Mouse (Mus musculus) limb, embryonic 15.5 days (tissue): ENCODE measurements around the gene Dvl2. TPM values are rescaled to one million over a fixed set of nuclear protein-coding genes. Genes with fewer than 3 reads are reported as not detected.

Source experiments
- ATAC-seq: fragments of 200-750 bp; cut with Nextera tagmentation; 2 replicates; pipeline ENCODE4 v1.8.0; 2017; ENCODE audit warnings: low read depth, moderate TSS enrichment; ENCODE audit not compliant: insufficient number of reproducible peaks, low FRiP score, low TSS enrichment
- H3K27ac ChIP-seq: fragments of 300-500 bp; sonication (generic); 2 replicates; pipeline ENCODE4 v1.5.1; 2015; ENCODE audit warnings: moderate library complexity, mild to moderate bottlenecking, inconsistent platforms
- H3K27me3 ChIP-seq: fragments of 300-500 bp; sonication (generic); 2 replicates; pipeline ENCODE4 v1.6.1; 2015; ENCODE audit warnings: inconsistent platforms
- H3K36me3 ChIP-seq: fragments of 300-500 bp; sonication (generic); 2 replicates; pipeline ENCODE4 v1.6.1; 2015; ENCODE audit warnings: inconsistent platforms
- H3K4me1 ChIP-seq: fragments of 300-500 bp; sonication (generic); 2 replicates; pipeline ENCODE4 v1.6.1; 2015; ENCODE audit warnings: inconsistent platforms
- H3K4me2 ChIP-seq: fragments of 300-500 bp; sonication (generic); 2 replicates; pipeline ENCODE4 v1.6.1; 2015; ENCODE audit warnings: mild to moderate bottlenecking, inconsistent platforms
- H3K4me3 ChIP-seq: fragments of 300-500 bp; sonication (generic); 2 replicates; pipeline ENCODE4 v1.5.1; 2015; ENCODE audit warnings: mild to moderate bottlenecking, inconsistent platforms
- H3K9ac ChIP-seq: fragments of 300-500 bp; sonication (generic); 2 replicates; pipeline ENCODE4 v1.6.1; 2015; ENCODE audit warnings: inconsistent platforms
- H3K9me3 ChIP-seq: fragments of 300-500 bp; sonication (generic); 2 replicates; pipeline ENCODE4 v1.6.1; 2016; ENCODE audit warnings: inconsistent platforms
- WGBS: fragments of 180-500 bp; shearing (Covaris S2); methylation state at CpG from one replicate; pipeline ENCODE4 v1.1.7; 2015; 5-methylcytosine and 5-hydroxymethylcytosine counted together
- polyA plus RNA-seq: library from polyadenylated mRNA; unstranded; fragments of >200 nt; fragmentation: Nextera tagmentation; extraction: Ambion mirVana; gene quantifications from 2 replicates; pipeline ENCODE4 v1.2.1, GENCODE M21; 2015

The Dvl2 gene
- polyA plus RNA-seq, 1 experiment from 2014 or later: 43.1 TPM

DNA sequence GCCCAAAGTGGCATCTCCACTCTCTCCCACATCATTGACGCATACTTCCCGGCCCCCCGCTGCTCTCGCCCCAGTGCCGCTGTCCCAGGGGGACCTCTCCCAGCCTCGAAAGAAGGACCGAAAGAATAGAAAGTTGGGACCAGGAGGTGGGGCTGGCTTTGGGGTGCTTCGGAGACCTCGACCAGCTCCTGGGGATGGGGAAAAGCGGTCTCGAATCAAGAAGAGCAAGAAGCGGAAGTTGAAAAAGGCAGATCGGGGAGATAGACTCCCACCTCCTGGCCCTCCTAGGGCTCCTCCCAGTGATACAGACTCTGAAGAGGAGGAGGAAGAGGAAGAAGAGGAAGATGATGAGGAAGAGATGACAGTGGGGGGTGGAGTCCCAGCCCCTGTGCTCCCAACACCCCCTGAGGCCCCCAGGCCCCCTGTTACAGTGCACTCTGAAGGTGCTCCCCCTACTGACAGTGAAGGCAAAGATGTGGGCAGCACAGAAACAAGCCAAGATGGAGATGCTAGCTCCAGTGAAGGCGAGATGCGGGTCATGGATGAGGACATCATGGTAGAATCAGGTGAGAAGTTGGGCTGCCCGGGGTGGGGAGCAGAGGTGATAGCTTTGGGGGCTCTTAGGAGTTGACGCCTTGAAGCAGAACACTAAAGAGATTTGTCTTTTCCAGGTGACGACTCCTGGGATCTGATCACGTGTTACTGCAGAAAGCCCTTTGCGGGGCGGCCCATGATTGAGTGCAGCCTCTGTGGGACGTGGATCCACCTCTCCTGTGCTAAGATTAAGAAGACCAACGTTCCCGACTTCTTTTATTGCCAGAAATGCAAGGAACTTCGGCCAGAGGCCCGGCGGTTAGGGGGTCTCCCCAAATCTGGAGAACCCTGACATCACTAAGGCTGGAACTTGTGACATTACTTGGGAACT is 1.6 kb upstream of the Dvl2 start:
- no peak for ATAC-seq
- Histone ChIP-seq H3K4me1 (peaks cover 54% of the 10 kb centered on the region), H3K4me3 (no peak overlapping the region), H3K27me3 (no peaks in the 10 kb centered on the region), H3K9ac (no peak overlapping the region), H3K4me2 (no peak overlapping the region), H3K36me3 (peaks cover 35% of the 10 kb centered on the region), H3K27ac (peak overlapping the region; percentile 98; the same call in 1 of the 2 replicates), H3K9me3 (no peaks in the 10 kb centered on the region)
- WGBS: 88% methylated on average over 27 of the region's 27 CpGs

DNA sequence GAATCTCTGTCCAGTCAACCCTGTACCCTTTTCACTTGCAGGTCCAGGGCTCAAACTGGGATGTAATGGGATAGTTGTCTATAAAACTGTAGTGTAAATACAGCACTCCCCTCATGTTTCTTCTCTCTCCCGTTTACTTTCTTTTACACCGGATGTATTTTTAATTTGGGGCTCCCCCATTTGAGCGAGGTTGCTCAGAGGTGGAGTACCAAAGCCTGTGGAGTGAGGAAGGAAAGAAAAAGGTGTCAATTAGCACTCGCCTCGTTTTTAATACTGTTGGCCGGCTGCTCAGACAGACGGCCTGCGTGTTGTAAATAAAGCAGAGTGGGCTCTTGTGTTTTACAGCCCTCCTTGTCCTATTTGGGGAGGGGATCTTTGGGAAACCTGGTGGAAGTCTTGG is 729 bp upstream of the Dvl2 start:
- no peak for ATAC-seq
- no peaks in the 10 kb centered on the region for H3K27me3 ChIP-seq
- no peaks in the 10 kb centered on the region for H3K9me3 ChIP-seq
- H3K4me2 ChIP-seq: no peak overlapping the region
- 70% methylated on average over 8 of the region's 8 CpGs for WGBS
- H3K36me3 ChIP-seq: peaks cover 30% of the 10 kb centered on the region
- H3K9ac ChIP-seq: no peak overlapping the region
- peak overlapping the region; percentile 98 for H3K27ac ChIP-seq
- H3K4me3 ChIP-seq: peak overlapping the region; percentile 88; the same call in 1 of the 2 replicates
- H3K4me1 ChIP-seq: peaks cover 57% of the 10 kb centered on the region

DNA sequence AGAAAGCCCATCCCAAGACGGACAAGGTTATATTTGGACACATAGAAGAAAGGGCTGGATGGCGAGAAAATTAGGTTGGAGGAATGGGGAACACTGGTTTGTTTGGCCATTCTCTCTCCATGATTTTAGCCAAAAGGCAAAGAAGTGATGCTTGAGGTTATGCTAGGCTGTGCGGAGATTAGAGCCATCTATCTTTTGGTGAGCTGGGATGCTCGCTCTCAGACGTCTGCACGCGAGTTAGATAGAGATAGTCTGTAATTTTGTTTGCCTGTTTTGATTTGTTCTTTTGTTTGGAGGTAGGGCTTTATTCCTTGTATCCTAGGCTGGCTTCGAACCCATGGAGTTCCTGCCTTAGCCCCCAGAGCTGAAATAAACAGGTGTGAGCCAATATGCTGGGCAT is 764 bp downstream of the Dvl2 start:
- peak overlapping the region; percentile 83 for H3K9ac ChIP-seq
- H3K4me2 ChIP-seq: peak overlapping the region; percentile 67
- no peaks in the 10 kb centered on the region for H3K27me3 ChIP-seq
- WGBS: 11% methylated on average over 8 of the region's 8 CpGs
- H3K4me1 ChIP-seq: peaks cover 58% of the 10 kb centered on the region
- ATAC-seq: no peak
- H3K27ac ChIP-seq: peak overlapping the region; percentile 98
- peak overlapping the region; percentile 88 for H3K4me3 ChIP-seq
- H3K9me3 ChIP-seq: no peaks in the 10 kb centered on the region
- peaks cover 43% of the 10 kb centered on the region for H3K36me3 ChIP-seq

DNA sequence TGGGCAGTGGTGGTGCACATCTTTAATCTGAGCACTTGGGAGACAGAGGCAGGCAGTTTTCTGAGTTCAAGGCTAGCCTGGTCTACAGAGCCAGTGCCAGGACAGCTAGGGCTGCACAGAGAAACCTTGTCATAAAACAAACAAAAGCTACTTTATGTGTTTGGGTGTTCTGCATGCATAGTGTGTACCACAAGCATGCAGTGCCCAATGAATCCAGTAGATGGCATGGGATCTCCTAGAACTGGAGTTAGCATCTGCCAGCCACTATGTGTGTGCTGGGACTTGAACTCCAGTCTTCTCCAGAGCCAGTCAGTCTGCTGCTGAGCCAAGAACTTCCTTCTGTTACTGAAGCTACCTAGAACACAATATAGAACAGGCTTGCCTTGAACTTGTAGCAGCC is 1.5 kb downstream of the Dvl2 start:
- H3K9ac ChIP-seq: no peak overlapping the region
- H3K36me3 ChIP-seq: peaks cover 50% of the 10 kb centered on the region
- no peak for ATAC-seq
- peak overlapping the region; percentile 67 for H3K4me2 ChIP-seq
- no peaks in the 10 kb centered on the region for H3K27me3 ChIP-seq
- no peak overlapping the region for H3K27ac ChIP-seq
- no peaks in the 10 kb centered on the region for H3K9me3 ChIP-seq
- peak overlapping the region; percentile 88 for H3K4me3 ChIP-seq
- H3K4me1 ChIP-seq: peaks cover 58% of the 10 kb centered on the region

DNA sequence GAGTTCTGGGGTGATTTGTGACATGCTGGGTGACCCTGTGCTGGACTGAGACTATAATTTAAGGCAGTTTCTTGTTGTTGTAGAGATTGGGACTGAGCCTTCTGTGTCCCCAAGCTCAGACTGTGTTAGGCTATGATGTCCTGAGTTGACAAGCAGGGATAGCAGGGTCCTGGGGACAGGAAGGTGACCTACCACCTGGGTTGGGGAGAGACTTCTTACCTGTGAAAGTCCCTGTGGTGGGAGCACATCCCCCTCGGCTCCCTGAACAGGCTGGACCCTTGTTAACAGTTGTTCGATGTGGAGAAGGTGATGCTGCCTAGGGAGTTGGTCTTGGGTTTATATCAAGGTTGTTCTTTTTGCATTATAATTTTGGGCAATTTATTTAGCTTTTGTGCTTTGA is 2.1 kb downstream of the Dvl2 start:
- Histone ChIP-seq H3K27ac (no peak overlapping the region), H3K4me1 (peaks cover 53% of the 10 kb centered on the region), H3K27me3 (no peaks in the 10 kb centered on the region), H3K36me3 (peaks cover 57% of the 10 kb centered on the region), H3K4me2 (peak overlapping the region; percentile 67), H3K9ac (no peak overlapping the region), H3K4me3 (peak overlapping the region; percentile 88; the same call in 1 of the 2 replicates), H3K9me3 (no peaks in the 10 kb centered on the region)
- no peak for ATAC-seq
- 90% methylated on average over 2 of the region's 2 CpGs for WGBS

DNA sequence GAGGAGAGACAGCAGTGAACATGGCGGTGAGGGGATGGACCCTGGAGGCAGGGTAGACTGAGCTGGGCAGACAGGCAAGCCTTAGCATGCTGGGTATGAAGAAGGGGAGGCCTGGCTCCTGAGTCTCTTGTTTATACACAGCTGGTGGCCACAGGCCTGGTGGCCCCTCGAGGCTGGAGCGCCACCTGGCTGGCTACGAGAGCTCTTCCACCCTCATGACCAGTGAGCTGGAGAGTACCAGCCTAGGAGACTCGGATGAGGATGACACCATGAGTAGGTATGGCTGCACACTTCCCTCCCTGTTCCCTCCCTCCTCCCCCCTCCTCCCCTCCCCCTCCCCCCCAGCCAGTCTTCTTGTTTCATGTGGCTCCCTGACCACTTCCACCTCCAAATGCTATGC is 5.1 kb downstream of the Dvl2 start:
- WGBS: 59% methylated on average over 4 of the region's 5 CpGs
- H3K27me3 ChIP-seq: no peaks in the 10 kb centered on the region
- peaks cover 67% of the 10 kb centered on the region for H3K36me3 ChIP-seq
- H3K4me2 ChIP-seq: no peak overlapping the region
- no peak for ATAC-seq
- H3K27ac ChIP-seq: no peak overlapping the region
- H3K9me3 ChIP-seq: no peaks in the 10 kb centered on the region
- peaks cover 33% of the 10 kb centered on the region for H3K4me1 ChIP-seq
- H3K9ac ChIP-seq: no peak overlapping the region
- H3K4me3 ChIP-seq: no peak overlapping the region

DNA sequence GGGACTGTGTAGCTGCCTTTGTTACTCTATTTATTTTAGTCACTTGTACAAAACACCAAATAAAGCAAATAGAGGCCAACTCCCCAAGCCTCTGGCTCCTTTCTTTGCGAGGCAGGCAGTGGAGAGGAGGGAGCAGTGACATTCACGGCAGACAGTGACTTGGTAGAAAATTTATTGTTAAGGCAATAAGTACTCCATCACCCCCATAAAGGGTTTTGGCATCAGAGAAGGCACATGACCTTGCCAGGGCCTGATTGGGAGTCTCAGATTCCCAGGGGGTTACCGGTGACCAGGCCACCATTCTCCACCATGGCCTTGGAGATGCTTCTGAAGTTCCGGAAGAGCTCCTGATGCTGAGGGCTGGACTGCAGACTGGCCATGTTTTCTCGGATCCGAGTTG is 9.6 kb downstream of the Dvl2 start:
- WGBS: 92% methylated on average over 6 of the region's 6 CpGs
- no peak for ATAC-seq
- peaks cover 91% of the 10 kb centered on the region for H3K36me3 ChIP-seq
- no peaks in the 10 kb centered on the region for H3K27me3 ChIP-seq
- no peak overlapping the region for H3K27ac ChIP-seq
- H3K4me2 ChIP-seq: no peak overlapping the region
- H3K9me3 ChIP-seq: no peaks in the 10 kb centered on the region
- no peak overlapping the region for H3K9ac ChIP-seq
- no peak overlapping the region for H3K4me3 ChIP-seq
- H3K4me1 ChIP-seq: peaks cover 12% of the 10 kb centered on the region

DNA sequence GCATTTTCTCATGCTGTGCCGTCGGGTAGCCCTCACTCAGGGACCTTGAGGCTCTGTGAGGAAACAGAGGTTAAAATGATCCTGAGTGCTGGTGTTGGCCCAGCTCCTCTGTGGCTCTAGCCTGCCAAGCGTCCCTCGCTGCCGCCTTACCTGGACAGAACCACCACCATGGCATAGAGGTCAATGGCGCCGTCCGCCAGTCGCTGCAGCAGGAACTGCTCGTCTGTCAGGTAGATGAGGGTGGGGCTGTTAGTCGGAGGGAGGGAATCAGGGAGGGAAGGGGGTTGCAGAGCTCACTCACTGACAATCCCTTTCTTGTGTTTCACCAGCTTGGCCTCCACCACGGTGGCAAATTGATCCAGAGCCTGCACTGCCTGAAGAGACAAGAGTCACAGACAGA is 10.2 kb downstream of the Dvl2 start:
- H3K4me1 ChIP-seq: peaks cover 12% of the 10 kb centered on the region
- no peak overlapping the region for H3K4me3 ChIP-seq
- H3K27ac ChIP-seq: no peak overlapping the region
- no peak overlapping the region for H3K9ac ChIP-seq
- no peak overlapping the region for H3K4me2 ChIP-seq
- H3K27me3 ChIP-seq: no peaks in the 10 kb centered on the region
- WGBS: 88% methylated on average over 12 of the region's 12 CpGs
- ATAC-seq: no peak
- H3K36me3 ChIP-seq: peaks cover 86% of the 10 kb centered on the region
- H3K9me3 ChIP-seq: no peaks in the 10 kb centered on the region

DNA sequence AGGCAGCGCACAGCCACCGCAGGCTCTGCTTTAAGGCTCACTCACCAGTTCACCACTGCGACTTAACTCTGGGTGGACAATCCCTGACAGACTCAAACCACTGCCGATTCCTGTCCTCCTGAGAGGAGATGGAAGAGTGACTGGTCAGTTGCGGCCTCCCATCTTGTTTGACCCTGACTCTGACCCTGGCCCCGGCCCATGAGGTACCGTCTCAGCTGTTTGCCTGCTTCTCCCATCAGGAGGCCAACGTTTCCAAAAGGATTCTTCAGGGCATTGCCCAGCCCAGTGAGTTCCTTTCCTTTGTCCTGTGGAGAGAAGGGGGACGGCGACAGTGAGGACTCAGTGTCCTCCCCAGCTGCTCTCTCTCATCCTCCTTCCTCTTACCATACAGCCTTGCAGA is 10.6 kb downstream of the Dvl2 start:
- Histone ChIP-seq H3K9me3 (no peaks in the 10 kb centered on the region), H3K4me1 (peaks cover 12% of the 10 kb centered on the region), H3K4me2 (no peak overlapping the region), H3K27ac (no peak overlapping the region), H3K4me3 (no peak overlapping the region), H3K27me3 (no peaks in the 10 kb centered on the region), H3K9ac (no peak overlapping the region), H3K36me3 (peaks cover 82% of the 10 kb centered on the region)
- WGBS: 90% methylated on average over 10 of the region's 10 CpGs
- ATAC-seq: no peak

DNA sequence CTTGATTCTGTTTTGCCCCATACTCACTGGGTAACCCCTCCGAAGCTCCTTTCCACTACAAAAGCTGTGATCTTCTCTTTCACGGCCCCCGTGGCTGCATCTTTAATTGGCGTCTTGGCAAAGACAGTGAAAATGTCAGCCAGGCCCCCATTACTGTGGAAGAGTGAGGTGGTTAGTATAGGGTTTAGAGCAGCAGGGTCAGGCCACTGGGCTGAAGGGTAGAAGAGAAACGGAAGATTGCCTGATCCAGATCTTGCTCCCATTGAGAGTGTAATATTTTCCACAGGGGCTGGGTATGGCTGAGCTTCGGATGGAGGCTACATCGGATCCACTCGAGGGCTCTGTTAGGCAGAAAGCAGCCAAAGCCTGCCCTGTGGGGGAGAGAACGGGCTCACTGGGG is 12.5 kb downstream of the Dvl2 start:
- Histone ChIP-seq H3K9me3 (no peaks in the 10 kb centered on the region), H3K27ac (no peak overlapping the region), H3K4me2 (no peak overlapping the region), H3K4me1 (peaks cover 21% of the 10 kb centered on the region), H3K36me3 (peaks cover 63% of the 10 kb centered on the region), H3K4me3 (no peak overlapping the region), H3K27me3 (no peaks in the 10 kb centered on the region), H3K9ac (no peak overlapping the region)
- no peak for ATAC-seq
- WGBS: 86% methylated on average over 9 of the region's 9 CpGs

DNA sequence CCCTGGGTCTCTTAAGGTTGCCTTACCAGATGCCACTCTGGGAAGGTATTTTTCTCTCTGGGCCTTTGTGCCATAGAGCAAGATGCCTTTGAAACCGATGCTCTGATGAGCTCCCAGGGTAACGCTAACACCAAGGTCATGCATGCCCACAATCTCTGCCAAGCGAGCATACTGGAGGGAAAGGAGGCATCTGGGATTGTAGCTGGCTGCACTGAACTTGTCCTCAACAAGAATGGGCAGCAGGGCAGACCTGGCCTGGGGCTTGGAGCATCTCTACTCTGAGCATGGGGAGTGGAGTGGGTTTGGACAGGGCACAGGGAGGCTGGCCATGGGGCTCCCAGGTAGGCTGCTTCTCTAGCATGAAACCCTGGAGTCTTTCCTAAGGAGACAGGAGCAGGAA is 13.0 kb downstream of the Dvl2 start:
- no peak overlapping the region for H3K4me2 ChIP-seq
- no peak overlapping the region for H3K4me3 ChIP-seq
- WGBS: 90% methylated on average over 3 of the region's 3 CpGs
- no peak for ATAC-seq
- H3K36me3 ChIP-seq: peaks cover 58% of the 10 kb centered on the region
- no peak overlapping the region for H3K27ac ChIP-seq
- no peak overlapping the region for H3K9ac ChIP-seq
- H3K27me3 ChIP-seq: no peaks in the 10 kb centered on the region
- H3K4me1 ChIP-seq: peaks cover 23% of the 10 kb centered on the region
- no peaks in the 10 kb centered on the region for H3K9me3 ChIP-seq

DNA sequence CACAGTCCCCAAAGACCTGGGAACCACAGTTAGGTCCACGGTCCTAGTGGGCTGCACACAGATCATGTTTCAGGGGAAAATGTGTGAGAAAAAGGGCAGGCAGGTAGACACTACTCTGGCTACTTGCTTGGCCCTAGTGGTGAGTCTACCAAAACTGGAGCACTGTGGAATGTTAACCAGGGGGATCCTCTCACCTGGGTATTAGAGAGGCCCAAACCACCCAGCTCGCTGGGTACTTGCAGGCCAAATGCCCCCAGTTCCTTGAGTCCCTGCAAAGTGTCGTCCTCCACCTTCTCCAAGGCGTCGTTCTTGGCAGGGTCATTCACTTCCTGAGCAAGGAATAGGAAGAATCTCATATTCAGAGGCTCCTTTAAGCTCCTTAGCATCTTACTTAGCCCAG is 13.7 kb downstream of the Dvl2 start:
- H3K4me1 ChIP-seq: peaks cover 30% of the 10 kb centered on the region
- no peaks in the 10 kb centered on the region for H3K27me3 ChIP-seq
- no peak for ATAC-seq
- no peak overlapping the region for H3K9ac ChIP-seq
- peaks cover 51% of the 10 kb centered on the region for H3K36me3 ChIP-seq
- H3K9me3 ChIP-seq: no peaks in the 10 kb centered on the region
- H3K4me2 ChIP-seq: 0 out of 2 replicates have a peak overlapping the region, but pooled peaks have one; percentile 81
- no peak overlapping the region for H3K4me3 ChIP-seq
- 49% methylated on average over 5 of the region's 5 CpGs for WGBS
- H3K27ac ChIP-seq: no peak overlapping the region
